Mouse (Mus musculus): ENCODE measurements around the gene Myh11. TPM values are rescaled to one million over a fixed set of nuclear protein-coding genes. Genes with fewer than 3 reads are reported as not detected.
A peak's percentile ranks its signal among the peaks of the same experiment; 100 is the strongest.

Gene Myh11
- total and polyA plus RNA-seq, 2 experiments: 0.34 to 2.0 TPM

DNA sequence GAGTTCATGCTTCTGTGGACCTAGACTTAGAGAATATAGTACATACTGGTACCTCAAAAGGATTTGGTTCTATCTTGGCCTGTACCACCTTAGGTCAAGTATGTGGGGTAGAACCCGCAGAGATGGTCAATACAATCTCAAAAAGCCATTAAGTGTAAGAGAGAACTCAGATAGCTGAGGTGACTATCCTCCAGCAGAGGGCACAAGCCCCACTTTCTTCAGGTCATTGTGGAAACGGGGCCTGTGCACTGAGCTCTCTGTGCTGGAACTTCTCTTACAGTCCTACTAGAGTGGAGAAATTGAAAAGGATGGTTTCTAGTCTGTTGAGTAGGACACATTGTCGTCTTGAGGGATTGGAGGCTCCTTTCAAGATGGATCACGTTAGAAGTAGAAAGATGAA, 92.4 kb downstream of the Myh11 start:
- TF ChIP-seq POLR2A (IDR thresholded peaks at IDR 0.05; ENCODE audit: extremely low read depth, insufficient read depth, low read length): no peak
- no peak for TF ChIP-seq CTCF (IDR thresholded peaks at IDR 0.05; ENCODE audit: low read depth, low read length)
- no peak for DNase-seq (ENCODE audit: extremely low read depth, low read depth, low spot score)
- Histone ChIP-seq H3K27ac (replicated peaks; ENCODE audit: insufficient read depth, low read depth, low read length) (no peak overlapping the region), H3K36me3 (ENCODE audit: control insufficient read depth, insufficient read depth, low read length) (no peaks in the 10 kb centered on the region), H3K4me1 (ENCODE audit: control insufficient read depth, insufficient read depth, low read length) (peaks cover 8% of the 10 kb centered on the region), H3K79me2 (ENCODE audit: control insufficient read depth, insufficient read depth, low read length) (no peaks in the 10 kb centered on the region), H3K4me3 (ENCODE audit: insufficient read depth, low read depth, low read length) (no peak overlapping the region), H3K27me3 (ENCODE audit: control insufficient read depth, insufficient read depth, low read length) (no peaks in the 10 kb centered on the region), H3K9ac (ENCODE audit: low read depth, low read length) (no peak overlapping the region)
- 82% methylated on average over 4 of the region's 4 CpGs for WGBS

DNA sequence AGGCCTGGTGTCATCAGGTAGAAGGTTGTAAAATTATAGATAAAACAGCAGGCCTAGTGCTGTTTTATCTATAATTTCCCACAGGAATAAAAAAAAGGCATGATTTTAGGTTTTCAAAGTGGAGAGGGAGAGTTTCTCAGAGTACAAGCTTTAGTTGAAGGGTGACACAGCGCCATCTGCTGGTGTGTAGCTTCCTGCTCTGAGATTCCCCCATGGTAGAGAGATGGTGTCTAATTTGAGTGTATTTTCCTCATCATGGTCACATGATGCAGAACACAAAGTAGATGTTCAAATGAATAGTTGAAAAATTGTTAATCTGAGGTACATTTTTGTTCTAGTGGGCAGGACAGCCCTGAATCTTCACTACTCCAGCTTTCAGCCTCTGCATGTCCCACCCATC, 95.7 kb downstream of the Myh11 start:
- H3K79me2 ChIP-seq (ENCODE audit: control insufficient read depth, insufficient read depth, low read length): no peaks in the 10 kb centered on the region
- peak; percentile 74 for DNase-seq (ENCODE audit: extremely low read depth, low read depth, low spot score)
- peaks cover 14% of the 10 kb centered on the region for H3K4me1 ChIP-seq (ENCODE audit: control insufficient read depth, insufficient read depth, low read length)
- no peak overlapping the region for H3K4me3 ChIP-seq (ENCODE audit: insufficient read depth, low read depth, low read length)
- H3K27ac ChIP-seq (replicated peaks; ENCODE audit: insufficient read depth, low read depth, low read length): peak overlapping the region; percentile 86; the same call in 1 of the 2 replicates
- H3K27me3 ChIP-seq (ENCODE audit: control insufficient read depth, insufficient read depth, low read length): no peaks in the 10 kb centered on the region
- 11% methylated on average over 1 of the region's 1 CpGs for WGBS
- TF ChIP-seq POLR2A (IDR thresholded peaks at IDR 0.05; ENCODE audit: extremely low read depth, insufficient read depth, low read length) (no peak), CTCF (IDR thresholded peaks at IDR 0.05; ENCODE audit: low read depth, low read length) (peak; percentile 66)
- peaks cover 8% of the 10 kb centered on the region for H3K36me3 ChIP-seq (ENCODE audit: control insufficient read depth, insufficient read depth, low read length)
- no peak overlapping the region for H3K9ac ChIP-seq (ENCODE audit: low read depth, low read length)

DNA sequence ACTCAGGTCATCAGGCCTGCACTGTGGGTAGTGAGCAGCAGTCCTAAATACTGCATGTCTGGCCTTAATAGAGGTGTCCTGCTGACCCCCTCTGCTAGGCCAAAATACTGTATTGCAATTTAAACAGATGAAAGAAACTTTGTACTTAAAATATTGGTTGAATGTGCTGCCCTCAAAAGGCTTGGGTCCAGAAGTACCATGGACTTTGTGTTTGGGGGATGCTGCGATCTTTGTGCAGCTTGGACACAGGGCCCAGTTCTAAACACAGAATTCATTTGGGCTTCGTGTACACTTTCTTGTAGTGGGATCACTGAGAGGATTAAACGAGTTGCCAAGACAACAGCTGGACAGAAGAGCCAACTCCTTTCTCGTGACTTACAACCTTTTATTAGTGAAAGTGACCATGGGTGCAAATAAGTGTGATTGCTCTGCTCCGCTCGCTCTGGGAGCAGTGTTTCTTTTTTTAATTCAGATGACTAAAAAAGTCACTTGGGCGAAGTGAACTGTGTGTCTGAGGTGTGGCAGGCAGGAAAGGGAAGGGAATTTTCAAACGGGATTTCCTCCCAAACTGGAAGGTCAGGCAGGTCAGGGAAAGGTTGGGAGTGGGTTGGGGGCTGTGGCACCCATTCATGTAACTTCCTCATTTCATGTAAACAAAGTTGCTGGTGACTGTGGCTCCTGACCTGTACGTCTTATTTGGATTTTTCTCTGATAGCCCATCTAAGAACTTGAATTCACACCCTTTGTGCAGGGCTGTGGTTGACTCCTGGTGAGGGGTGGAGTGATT, 96.8 kb downstream of the Myh11 start:
- Histone ChIP-seq H3K36me3 (ENCODE audit: control insufficient read depth, insufficient read depth, low read length) (peaks cover 18% of the 10 kb centered on the region), H3K79me2 (ENCODE audit: control insufficient read depth, insufficient read depth, low read length) (no peaks in the 10 kb centered on the region), H3K4me1 (ENCODE audit: control insufficient read depth, insufficient read depth, low read length) (peaks cover 14% of the 10 kb centered on the region), H3K4me3 (ENCODE audit: insufficient read depth, low read depth, low read length) (no peak overlapping the region), H3K27me3 (ENCODE audit: control insufficient read depth, insufficient read depth, low read length) (no peaks in the 10 kb centered on the region), H3K9ac (ENCODE audit: low read depth, low read length) (peak overlapping the region; percentile 13), H3K27ac (replicated peaks; ENCODE audit: insufficient read depth, low read depth, low read length) (peak overlapping the region; percentile 86)
- 18% methylated on average over 9 of the region's 9 CpGs for WGBS
- TF ChIP-seq POLR2A (IDR thresholded peaks at IDR 0.05; ENCODE audit: extremely low read depth, insufficient read depth, low read length) (no peak), CTCF (IDR thresholded peaks at IDR 0.05; ENCODE audit: low read depth, low read length) (no peak)
- peak; percentile 96 for DNase-seq (ENCODE audit: extremely low read depth, low read depth, low spot score)

DNA sequence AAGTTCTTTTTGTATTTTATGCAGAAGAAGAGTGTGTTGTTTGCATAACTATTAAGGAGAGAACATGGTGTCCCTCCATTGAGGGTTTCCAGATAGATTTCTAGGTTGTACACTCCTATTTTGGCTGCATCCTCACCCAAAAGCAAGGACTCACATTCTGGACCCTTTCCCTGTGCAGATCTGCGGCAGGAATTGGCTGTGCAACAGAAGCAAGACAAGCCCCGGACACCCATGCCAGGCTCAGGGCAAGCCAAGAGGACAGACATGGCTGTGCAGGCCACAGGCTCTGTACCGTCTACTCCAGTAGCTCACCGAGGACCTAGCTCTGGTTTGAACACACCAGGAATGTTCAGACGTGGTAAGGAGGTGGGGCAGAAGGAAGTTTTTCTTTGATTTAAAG, 105.7 kb downstream of the Myh11 start:
- H3K79me2 ChIP-seq (ENCODE audit: control insufficient read depth, insufficient read depth, low read length): no peaks in the 10 kb centered on the region
- TF ChIP-seq POLR2A (IDR thresholded peaks at IDR 0.05; ENCODE audit: extremely low read depth, insufficient read depth, low read length): no peak
- TF ChIP-seq CTCF (IDR thresholded peaks at IDR 0.05; ENCODE audit: low read depth, low read length): no peak
- H3K27ac ChIP-seq (replicated peaks; ENCODE audit: insufficient read depth, low read depth, low read length): no peak overlapping the region
- WGBS: 96% methylated on average over 5 of the region's 5 CpGs
- H3K27me3 ChIP-seq (ENCODE audit: control insufficient read depth, insufficient read depth, low read length): no peaks in the 10 kb centered on the region
- no peak overlapping the region for H3K9ac ChIP-seq (ENCODE audit: low read depth, low read length)
- no peak overlapping the region for H3K4me3 ChIP-seq (ENCODE audit: insufficient read depth, low read depth, low read length)
- H3K4me1 ChIP-seq (ENCODE audit: control insufficient read depth, insufficient read depth, low read length): no peaks in the 10 kb centered on the region
- DNase-seq (ENCODE audit: extremely low read depth, low read depth, low spot score): no peak
- H3K36me3 ChIP-seq (ENCODE audit: control insufficient read depth, insufficient read depth, low read length): peaks cover 46% of the 10 kb centered on the region

DNA sequence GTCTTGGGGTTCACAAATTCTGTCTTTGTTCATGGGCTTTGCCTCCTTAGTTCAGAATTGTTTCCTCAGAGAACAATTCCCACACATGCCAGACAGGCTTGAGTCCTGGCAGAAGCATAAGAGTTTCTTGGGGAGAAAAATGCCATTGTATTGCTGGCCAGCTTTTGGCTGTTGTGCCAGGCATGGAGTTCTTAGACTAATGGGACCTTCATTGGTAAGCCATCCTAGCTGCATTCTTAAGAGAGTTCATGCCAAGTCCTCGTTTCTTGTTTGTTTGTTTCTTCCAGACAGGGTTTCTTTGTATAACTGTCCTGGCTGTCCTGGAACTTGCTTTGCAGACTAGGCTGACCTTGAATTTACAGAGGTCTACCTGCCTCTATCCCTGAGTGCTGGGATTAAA, 107.3 kb downstream of the Myh11 start:
- WGBS: 78% methylated on average over 1 of the region's 1 CpGs
- no peak overlapping the region for H3K9ac ChIP-seq (ENCODE audit: low read depth, low read length)
- H3K4me3 ChIP-seq (ENCODE audit: insufficient read depth, low read depth, low read length): no peak overlapping the region
- H3K79me2 ChIP-seq (ENCODE audit: control insufficient read depth, insufficient read depth, low read length): 0 out of 2 replicates have a peak, but pooled peaks cover 1% of the 10 kb centered on the region
- TF ChIP-seq POLR2A (IDR thresholded peaks at IDR 0.05; ENCODE audit: extremely low read depth, insufficient read depth, low read length) (no peak), CTCF (IDR thresholded peaks at IDR 0.05; ENCODE audit: low read depth, low read length) (no peak)
- H3K36me3 ChIP-seq (ENCODE audit: control insufficient read depth, insufficient read depth, low read length): peaks cover 35% of the 10 kb centered on the region
- H3K27me3 ChIP-seq (ENCODE audit: control insufficient read depth, insufficient read depth, low read length): no peaks in the 10 kb centered on the region
- no peak overlapping the region for H3K27ac ChIP-seq (replicated peaks; ENCODE audit: insufficient read depth, low read depth, low read length)
- H3K4me1 ChIP-seq (ENCODE audit: control insufficient read depth, insufficient read depth, low read length): no peaks in the 10 kb centered on the region
- DNase-seq (ENCODE audit: extremely low read depth, low read depth, low spot score): no peak

DNA sequence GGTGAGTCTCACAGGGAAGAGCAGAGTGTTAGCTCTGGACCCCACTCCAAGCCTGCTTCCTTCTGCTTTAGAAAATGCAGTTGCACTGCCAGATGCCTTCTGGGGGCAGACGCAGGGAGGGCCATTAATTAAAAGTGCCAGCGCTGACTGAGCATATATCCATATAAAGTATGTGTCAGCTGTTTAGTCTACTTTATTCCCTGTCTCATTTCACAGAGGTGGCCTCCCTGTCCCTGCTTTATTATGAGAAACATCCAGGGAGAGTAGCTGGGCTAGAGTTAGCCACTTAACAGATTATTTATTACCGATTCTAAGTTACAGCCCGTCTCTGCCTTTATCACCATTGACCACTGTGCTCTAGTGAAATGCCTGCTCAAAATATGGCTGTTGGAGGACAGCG, 108.8 kb downstream of the Myh11 start:
- TF ChIP-seq POLR2A (IDR thresholded peaks at IDR 0.05; ENCODE audit: extremely low read depth, insufficient read depth, low read length) (no peak), CTCF (IDR thresholded peaks at IDR 0.05; ENCODE audit: low read depth, low read length) (no peak)
- 94% methylated on average over 5 of the region's 5 CpGs for WGBS
- no peak overlapping the region for H3K9ac ChIP-seq (ENCODE audit: low read depth, low read length)
- no peak for DNase-seq (ENCODE audit: extremely low read depth, low read depth, low spot score)
- no peak overlapping the region for H3K4me3 ChIP-seq (ENCODE audit: insufficient read depth, low read depth, low read length)
- no peaks in the 10 kb centered on the region for H3K27me3 ChIP-seq (ENCODE audit: control insufficient read depth, insufficient read depth, low read length)
- H3K27ac ChIP-seq (replicated peaks; ENCODE audit: insufficient read depth, low read depth, low read length): no peak overlapping the region
- H3K36me3 ChIP-seq (ENCODE audit: control insufficient read depth, insufficient read depth, low read length): peaks cover 29% of the 10 kb centered on the region
- peaks cover 11% of the 10 kb centered on the region for H3K4me1 ChIP-seq (ENCODE audit: control insufficient read depth, insufficient read depth, low read length)
- H3K79me2 ChIP-seq (ENCODE audit: control insufficient read depth, insufficient read depth, low read length): peaks cover 5% of the 10 kb centered on the region; the same call in 1 of the 2 replicates
